Mouse (Mus musculus): Measurements from ENCODE around the gene Spp2.

The Spp2 gene

DNA sequence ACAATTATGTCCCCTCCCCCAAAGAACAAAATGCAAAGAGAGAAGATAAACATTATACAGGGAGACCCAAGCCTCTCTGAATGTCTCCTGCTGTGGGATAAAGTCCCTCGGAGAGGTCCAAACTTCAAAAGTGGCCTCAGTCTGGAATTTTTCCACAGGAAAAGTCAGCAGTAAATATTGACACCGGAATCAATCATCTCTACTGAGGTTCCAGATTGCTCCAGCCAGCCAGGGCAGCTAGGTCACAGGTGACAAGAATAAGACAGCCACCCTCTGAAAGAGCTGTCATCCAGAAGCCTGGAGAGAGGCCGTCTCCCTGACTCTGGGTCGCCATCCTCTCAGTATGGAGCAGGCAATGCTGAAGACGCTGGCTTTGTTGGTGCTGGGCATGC, at the start of gene Spp2:
Gene Spp2 (plus strand): TSS at position 155 of the 392 bp plus-strand sequence.
- DNase-seq (ENCODE audit: low read depth, low spot score) = no peak

DNA sequence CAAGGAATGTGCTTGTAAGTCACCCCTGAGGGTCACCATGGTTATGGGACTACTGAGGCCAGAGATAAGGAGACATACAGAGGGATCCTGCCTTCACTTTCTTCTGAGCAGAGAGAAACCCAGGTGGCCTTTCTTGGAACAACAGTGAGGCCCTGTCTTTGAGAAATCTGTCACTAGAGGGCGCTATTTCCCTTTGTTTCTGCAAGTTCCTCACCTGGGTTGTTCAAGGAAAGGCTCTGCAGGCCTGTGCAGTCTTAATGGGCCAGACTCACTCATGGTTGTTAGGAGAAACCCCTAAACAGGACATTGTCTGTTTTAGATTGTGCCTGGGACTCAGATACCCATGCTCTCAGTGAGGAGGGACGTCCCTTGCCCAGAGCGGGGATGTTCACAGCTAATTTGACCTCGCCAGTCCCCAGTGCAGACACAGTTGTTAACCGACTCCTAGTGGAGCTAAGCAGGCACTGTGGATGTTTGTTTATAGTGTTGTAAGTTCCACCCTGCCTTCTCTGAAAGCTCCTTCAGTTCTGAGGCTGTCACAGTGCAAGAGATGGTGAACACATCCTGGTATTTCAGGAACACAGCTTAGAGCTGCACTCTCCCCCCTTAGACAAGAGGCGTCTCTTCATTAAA, 49.2 kb upstream of the Spp2 start:
- DNase-seq (ENCODE audit: low read depth, low spot score) = peak; percentile 85

DNA sequence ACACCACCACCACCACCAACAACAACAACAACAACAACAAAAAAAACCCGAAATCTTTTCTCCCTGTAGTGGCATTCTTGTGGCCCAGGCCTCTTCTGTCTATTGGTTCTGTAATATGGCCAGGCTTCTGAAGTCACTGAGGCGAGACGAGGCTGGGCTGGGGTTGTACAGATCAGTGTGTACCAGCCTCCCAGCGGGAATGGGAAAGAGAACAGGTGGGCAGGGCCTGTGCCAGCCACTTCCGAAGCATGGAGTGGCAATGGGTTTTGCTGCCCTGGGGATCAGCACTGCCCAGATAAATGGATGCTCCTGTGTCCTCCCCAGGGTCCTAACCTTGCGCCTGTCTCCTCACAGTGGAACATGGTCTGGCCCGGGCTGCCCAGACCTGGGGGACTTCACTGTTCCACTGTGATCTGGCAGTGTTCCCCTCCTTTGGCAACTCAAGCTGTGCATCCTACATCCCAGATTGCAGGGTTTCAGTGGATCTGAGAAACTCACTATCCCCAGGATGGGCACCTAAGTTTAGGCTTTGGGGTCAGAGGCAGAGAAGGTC, 48.6 kb upstream of the Spp2 start:
- DNase-seq (ENCODE audit: low read depth, low spot score) = no peak

DNA sequence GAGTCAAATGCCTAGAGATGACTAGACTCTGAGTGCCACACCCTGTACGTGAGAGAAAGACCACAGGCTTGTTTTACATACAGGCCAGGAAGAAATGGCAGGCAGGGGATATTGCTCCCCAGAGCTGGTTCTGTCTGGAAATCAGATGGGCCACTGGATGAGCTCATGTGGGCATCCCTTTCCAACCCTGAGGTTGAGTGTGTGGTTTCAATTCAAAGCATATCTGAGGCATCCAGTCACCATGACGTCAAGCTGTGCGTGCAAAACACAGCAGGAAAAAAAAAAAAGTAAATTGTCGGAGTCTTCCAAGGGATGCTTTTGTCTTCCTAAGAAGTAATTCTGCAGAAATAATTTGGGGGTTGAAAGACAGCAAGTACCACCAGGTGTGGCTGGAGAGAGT, 45.7 kb upstream of the Spp2 start:
- DNase-seq (ENCODE audit: low read depth, low spot score) = no peak

DNA sequence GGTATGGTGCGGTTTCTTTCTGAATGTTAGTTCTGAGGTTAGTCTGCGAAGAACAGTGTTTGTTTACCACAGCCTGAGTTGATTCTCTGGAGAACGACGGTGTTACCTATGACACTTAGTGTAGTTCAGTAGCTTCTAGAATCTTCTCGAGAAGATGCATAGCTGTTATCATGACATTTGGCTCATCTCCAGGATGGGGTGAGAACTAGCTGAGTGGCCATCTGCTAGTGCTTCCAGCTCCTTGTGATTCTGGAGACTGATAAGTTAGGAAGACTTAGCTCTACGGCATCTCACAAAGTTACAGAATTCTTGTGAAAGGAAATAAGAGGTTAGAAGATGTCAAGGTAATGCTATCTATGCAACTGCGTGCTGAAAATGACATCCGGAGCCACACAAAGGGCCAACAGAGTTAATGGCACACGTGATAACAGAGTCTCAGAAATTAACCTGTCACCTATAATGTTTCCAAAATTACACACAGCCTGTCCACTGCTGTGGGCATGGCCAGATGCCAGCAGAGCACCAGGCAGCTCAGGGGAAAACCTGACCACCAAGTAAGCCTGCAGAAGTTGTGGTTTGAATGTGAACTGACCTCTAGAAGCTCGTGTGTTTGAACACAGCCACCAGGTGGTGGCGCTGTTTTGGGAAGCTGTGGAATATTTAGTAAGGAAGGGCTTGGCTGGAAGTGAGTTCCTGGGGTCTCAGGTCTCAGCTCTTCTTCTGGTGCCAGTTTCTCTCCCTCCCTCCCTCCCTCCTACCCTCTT, 39.7 kb upstream of the Spp2 start:
- DNase-seq (ENCODE audit: low read depth, low spot score) = no peak

DNA sequence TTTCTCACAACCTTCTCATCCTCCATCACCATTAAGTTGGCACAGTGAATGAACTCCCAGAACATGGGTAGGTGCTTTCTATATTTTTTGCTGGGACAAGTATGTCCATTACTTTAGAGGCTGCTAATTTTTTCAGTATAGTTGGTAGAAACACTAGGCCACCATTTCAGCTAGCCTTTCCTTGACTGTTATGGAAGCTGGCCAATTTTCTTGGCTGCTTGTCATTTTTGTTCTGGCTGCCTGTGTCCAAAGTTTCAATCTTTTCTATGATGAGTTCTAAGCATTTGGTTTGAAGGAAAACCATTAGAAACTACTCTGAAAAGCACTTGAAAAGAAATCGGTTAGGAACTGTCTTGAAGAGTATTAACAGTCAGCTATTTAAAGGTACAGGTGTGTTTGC, 28.3 kb upstream of the Spp2 start:
- no peak for DNase-seq (ENCODE audit: low read depth, low spot score)

DNA sequence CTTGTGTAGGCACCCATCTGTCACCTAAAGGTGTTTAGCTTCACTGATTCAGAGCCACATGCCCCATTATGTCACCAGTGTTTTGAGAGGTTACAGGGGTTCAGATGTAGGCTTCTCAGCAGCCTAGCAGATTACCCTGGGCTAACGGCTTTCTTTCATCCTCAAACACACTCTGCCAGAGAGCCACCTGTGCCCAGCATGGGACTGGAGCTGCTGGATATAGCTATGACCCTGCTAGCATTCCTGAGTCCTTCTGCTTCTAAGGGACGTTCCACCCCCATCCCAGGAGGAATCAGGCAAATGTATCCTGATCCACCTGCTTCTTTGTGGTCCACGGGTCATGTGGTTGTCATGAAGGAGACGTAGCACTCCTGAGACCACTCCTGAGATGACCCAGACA, 15.1 kb upstream of the Spp2 start:
- DNase-seq (ENCODE audit: low read depth, low spot score) = no peak

DNA sequence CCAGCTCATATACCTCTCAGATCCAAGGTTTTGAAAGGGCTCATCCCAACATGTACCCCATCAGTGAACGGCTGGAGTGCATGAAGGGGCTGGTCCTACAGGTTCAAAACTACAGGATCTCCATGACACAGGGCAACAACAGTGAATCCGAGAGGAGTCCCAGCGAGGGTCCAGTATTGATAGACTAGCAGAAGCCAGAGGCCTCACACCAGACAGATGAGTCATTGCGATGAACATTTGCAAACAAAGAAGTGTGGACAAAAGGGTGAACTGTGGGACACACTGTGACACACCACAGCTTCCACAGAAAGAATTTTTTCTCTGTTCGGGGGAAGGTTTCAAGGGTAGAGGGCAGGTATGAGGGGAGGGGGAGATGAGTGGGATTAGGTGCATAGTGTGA, 13.4 kb upstream of the Spp2 start:
- no peak for DNase-seq (ENCODE audit: low read depth, low spot score)

DNA sequence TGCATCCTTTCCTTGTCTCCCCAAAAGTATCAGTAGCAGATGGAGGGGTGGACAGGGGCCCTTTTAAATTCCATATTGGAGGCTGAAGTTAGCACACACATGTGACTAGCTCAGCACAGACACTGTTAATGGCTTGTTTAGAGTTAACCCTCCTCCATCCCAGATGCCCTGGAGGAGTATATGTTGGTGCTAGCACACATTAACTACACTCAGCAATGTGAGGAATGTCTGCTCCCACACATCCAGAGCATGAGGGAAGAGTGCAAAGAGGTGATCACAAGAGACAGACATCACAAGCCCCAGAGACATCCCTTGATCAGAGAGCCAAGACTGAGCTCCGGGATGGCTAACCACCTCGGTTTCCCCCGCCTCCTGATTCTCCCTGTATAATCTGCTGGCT, 3.4 kb upstream of the Spp2 start:
- DNase-seq (ENCODE audit: low read depth, low spot score) = no peak

DNA sequence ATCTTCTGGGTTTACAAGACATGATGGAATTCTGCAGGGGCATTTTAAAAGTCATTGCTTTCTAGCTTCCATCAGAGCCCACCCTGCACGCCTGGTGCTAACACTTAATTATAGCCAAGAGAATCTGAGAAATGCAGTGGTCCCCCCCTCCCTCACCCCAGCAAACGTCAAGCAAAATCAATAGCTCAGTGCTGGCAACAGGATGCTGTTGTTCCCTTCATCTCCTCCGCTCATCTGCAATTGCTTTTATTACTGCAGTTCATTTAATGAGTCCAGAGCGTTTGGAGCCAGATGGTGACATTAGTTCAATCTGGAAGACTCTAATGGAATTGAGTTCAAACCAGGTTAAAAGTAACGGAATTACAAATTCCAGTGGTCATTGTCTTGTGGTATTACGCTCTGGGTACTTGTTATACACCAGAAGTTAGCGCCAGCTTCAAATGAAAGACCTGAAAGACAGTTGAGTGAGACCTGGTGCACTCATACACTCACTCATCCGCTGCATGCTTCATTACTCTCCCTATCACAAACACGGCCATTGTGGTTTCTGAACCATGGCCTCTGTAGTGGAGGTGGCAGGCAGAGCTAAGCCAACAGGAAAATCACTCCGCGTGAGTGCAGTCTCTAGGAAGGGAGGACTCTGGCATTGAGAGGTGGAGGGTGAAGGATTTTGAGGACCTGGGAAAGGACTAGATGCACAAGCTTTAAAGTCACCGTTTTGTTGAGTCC, 519 bp upstream of the Spp2 start:
- no peak for DNase-seq (ENCODE audit: low read depth, low spot score)

DNA sequence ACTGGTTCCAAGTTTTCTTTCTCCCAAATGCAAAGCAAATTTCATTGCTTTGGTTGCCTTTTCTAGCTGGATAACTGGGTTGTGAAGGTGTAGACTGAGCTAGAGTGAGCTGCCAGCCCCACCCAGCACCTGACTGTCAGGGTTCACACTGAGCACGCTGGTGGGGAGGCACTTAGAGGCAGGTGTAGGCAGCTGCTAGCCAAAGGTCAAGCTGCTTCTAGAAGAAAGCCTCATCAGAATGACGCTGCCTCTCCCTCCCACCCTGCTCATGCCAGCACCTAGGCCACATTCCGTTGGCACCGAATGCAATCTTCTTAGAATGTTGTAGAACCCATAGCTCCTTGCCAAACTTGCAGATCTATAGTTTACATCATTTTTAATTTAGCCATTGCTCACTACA, 1.6 kb downstream of the Spp2 start:
- DNase-seq (ENCODE audit: low read depth, low spot score) = no peak

DNA sequence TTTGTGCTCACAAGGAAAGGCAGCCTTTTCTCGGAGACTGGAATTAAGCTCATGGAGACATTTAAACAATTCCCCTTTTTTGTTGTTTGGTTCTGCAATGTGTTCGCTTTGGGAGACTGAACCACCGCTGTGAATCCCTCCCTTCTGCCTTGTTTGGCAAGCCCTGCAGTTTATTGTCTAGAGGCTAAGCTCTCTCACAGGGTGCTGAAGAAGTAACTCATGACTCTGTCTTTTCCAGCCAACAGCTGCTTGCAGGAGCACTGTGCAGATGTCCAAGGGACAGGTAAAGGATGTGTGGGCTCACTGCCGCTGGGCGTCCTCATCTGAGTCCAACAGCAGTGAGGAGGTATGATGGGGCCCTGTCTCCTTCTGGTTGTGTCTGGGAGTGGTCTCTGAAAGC, 5.3 kb downstream of the Spp2 start:
- peak; percentile 16 for DNase-seq (ENCODE audit: low read depth, low spot score)

DNA sequence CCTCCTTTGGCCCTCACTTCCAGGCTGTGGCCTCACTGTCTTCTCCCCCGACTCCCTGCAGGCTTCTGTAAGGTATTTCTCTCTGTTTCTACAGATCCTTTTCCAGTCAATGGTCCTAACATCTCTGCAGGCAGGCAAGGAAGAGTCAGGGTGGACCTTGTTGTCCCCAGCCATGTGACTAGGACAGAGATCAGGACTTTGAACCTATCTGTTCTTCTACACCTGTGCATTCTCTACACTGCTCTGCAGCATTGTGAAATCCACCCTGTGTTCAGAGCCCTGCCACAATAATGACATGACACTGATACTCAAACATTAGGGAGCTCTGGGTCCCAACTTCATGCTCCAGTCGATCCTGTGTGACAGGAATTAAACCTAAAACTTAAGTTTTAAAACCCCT, 12.2 kb downstream of the Spp2 start:
- no peak for DNase-seq (ENCODE audit: low read depth, low spot score)

DNA sequence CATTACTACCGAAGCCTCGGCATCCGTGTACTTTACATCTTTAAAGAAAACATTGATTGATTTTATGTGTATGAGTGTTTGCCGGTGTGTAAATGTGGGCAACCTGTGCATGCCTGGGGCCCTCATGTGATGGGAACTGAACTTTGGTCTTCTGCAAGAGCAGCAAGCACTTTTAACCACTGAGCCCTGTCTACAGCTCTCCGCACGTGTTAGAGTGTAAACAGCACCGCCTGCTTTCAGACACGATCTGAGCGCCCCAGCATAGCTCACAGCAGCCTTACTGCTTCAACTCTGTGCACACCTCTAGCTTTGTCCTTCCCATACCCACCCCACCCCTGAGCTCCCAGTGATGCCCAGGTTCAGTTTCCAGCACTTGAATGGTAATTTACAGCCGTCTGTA, 15.3 kb downstream of the Spp2 start:
- DNase-seq (ENCODE audit: low read depth, low spot score) = no peak

DNA sequence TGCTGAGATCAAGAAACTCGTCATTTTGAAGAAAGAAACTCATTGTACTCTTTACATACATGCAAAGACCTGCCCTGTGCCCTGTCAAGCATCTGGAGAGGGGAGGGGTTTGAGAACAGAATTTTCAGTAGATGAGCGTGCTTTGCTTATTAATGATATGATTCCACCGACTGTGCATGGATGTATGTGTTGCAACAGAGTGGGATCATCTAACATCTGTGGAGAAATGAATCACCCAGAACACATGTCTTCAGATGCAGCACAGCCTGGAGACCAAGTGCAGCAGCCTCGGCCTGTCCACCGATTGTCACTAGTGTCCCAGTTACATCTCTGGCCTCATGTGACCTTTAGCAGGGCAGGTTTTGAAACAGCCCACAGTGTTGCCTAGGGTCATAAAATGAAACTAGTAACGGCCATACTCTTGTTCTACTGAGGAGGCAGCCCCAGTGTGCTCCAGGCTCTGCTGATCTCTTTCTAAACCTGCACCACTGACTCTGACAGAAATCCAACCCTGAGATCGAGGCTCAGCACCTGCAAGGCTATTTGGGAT, 16.2 kb downstream of the Spp2 start:
- DNase-seq (ENCODE audit: low read depth, low spot score) = no peak

DNA sequence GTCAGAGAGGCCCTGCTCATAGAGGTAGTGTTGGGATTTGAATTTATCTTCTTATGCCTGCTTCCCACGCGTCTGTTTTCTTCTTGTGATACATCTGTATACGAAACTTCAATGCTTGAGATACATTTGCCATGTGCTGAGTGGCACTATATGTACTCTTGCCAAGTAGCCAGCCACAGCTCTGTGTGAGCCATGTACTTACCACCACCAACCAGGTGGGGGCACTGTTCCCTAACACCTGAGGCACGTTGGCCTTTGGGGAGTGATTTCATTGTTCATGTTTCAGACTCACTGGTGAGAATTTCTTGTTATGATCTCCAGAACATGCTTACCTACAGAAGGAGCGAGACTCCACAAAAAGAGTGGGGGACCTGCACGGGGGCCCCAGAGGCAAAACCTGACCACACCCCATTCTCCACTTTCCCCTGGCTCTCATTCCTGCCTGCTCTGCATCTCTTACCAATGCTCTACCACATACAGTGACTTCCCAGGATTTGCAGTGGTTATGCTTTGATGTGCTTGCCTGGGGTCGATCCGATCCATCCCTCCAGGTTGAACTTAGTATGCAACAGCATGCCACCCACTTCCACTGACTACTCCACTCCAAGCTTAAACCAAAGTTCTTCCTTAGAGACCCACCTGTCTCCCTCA, 18.0 kb downstream of the Spp2 start:
- DNase-seq (ENCODE audit: low read depth, low spot score) = peak; percentile 68

DNA sequence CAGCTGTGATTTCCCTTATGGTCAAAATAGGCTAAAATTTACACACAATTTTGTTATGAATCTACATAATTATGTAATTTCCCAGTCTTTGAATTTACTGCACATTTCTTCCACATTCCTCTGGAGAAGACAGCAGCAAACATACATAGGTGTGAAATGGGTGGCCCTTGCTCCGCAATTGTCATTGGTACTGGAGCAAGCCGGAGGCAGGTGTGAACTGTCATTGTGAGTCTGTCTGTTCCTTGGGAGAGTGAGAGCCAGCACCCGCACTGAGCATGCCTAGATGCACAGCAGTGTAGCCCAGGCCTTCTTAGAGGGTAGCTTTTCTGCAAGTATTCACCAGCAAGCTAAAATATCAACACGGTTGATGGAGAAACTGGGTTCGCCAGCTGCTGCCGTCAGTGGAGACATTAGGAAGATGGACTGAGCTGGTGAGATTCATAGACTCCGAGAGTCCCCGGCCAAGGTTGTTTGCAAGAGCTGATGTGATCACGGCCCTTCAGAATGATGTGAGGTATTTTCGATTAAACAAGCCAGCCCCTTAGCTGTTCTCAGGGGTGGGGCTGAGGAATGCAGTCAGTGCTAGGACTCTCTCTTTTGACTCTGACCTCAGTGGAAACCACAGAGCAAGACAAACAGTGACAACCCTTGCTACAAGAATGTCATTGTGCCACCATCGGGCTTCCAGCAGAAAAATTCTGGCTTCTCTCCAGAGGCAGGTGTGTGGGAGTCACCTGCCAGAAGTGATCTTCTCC, 21.4 kb downstream of the Spp2 start:
- DNase-seq (ENCODE audit: low read depth, low spot score) = peak; percentile 16

DNA sequence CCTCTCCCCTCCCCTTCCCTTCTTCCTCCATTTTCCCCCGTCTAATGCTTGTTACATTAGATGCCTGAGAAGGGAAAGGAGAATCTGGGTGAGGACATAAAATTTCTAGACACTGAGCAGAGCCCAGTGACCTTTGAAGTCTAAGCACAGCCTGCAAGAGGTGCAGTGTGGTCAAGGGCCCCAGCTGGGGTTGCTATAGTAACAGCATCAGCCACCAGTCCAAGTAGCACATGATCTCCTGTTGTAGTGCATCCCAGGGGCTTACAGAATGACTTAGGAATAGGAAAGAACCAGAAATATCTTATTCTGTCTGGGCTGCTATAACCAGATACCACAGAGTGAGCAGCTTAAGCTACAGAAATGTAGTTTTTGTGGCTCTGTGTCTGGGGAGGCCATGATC, 22.7 kb downstream of the Spp2 start:
- DNase-seq (ENCODE audit: low read depth, low spot score) = no peak

DNA sequence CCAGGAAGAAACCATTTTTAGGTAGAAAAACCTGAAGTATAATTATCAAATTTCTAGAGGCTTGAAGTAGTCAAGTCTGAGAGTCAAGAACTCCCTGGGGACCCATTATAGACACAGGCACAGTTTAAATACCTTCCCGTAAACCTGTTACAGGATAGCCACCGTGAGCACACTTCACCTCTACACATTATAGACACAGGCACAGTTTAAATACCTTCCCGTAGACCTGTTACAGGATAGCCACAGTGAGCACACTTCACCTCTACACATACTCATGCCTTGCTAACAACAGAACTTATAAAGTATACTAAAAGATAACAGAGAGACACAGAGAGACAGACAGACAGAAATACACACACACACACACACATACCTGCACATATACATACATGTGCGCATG, 24.5 kb downstream of the Spp2 start:
- DNase-seq (ENCODE audit: low read depth, low spot score) = no peak

DNA sequence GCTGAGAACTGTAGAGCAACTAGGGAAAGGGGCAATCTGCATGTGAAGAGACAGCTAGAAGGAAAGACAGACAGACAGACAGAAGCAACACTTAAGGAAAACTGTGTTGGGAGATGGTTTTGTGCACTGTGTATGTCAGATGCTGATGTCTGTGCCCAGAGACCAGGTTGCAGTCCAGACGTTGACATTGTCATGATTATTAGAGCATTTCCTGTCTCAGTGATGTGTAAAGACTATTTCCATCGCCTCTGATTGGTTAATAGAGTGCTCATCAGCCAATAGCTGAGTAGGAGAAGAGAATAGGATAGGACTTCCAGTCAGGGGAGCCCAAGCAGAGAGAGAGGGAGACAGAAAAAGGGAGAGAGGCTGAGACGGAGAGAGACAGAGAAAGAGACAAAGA, 25.8 kb downstream of the Spp2 start:
- peak; percentile 67 for DNase-seq (ENCODE audit: low read depth, low spot score)
